Comparison of ENCODE assay signal across 20 mouse cellular contexts in the genomic region with DNA sequence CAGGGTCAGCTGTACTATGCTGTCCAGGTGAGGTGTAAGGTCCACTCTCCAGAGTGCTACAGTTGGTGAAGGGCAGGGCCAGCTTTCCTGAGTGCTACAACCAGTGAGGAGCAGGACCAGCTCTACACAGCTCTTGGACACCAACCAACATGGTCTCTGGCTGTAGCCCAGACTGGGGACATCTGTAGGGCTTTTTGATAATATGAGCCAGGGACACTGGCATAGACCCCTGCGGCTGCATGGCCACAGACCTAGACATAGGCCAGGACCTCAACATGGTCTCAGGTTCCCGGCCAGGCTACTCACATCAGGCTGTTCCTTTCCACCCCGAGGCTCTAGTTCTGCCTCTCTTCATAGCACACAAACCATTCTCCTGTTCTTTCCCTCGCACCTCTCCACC. TPM values are rescaled to one million over a fixed set of nuclear protein-coding genes. Genes with fewer than 3 reads are reported as not detected.
DNase-seq lines count a peak whose midpoint lies in the region; ATAC-seq and TF ChIP-seq lines count a peak whose summit lies in the region.
"Had no signal": no experiment of that assay in that cellular context is flagged by ENCODE, and none has a peak within 500 bp of the region (broad histone marks: within the 10 kb centered on the region; RNA-seq: fewer than 3 reads in every experiment).

No protein-coding gene starts in this region.

- no peak overlapping the region for H3K27ac ChIP-seq in gastrocnemius, adult 2 months
- H3K27ac ChIP-seq: embryonic facial prominence, embryonic 13.5 days; embryonic facial prominence, embryonic 15.5 days; forebrain, embryonic 13.5 days; forebrain, embryonic 15.5 days had no signal

- peak; percentile 53 to 62 for DNase-seq in cerebellum, postnatal 10 days
- DNase-seq in cerebellum, postnatal 25 days = no peak
- peak; percentile 48 for DNase-seq in gastrocnemius, adult 2 months
- no peak for DNase-seq in gastrocnemius, postnatal 36 days
- DNase-seq in left cerebral cortex, postnatal 4 days = peak; percentile 15
- no peak for DNase-seq in left cerebral cortex, adult 11 months (ENCODE audit: low spot score)
- DNase-seq: adrenal gland, adult 2 months; adrenal gland, postnatal 10 days; adrenal gland, postnatal 25 days; cerebellum, adult 11 months; cerebellum, adult 8-10 months; embryo, embryonic 11 days; forebrain, postnatal 0 days had no signal

- TF ChIP-seq CTCF in gastrocnemius, adult 2 months (IDR thresholded peaks at IDR 0.05) = no peak

- ATAC-seq in erythroid progenitor cell, adult 5-6 weeks (replicated peaks; ENCODE audit: low FRiP score, poor library complexity, severe bottlenecking) = peak; percentile 30; the same call in 1 of the 2 replicates
- ATAC-seq in monocyte, adult 5-6 weeks (replicated peaks; ENCODE audit: insufficient number of reproducible peaks, low FRiP score, low TSS enrichment, poor library complexity, severe bottlenecking) = no peak
- ATAC-seq: forebrain, embryonic 13.5 days; forebrain, embryonic 15.5 days; forebrain, postnatal 0 days had no signal

- intact Hi-C loops in gastrocnemius, adult 2 months (cut with DNase I) = loop anchor here (10.0 kb wide), 1 partner anchor 233 kb away; no protein-coding TSS in a partner anchor
- intact Hi-C loops in gastrocnemius, postnatal 36 days (cut with DNase I) = loop anchor here (5.0 kb wide), 1 partner anchor 226 kb away; no protein-coding TSS in a partner anchor
- intact Hi-C loops in left cerebral cortex, postnatal 4 days (cut with DNase I) = no loop called here

- H3K4me3 ChIP-seq in gastrocnemius, adult 2 months = no peak overlapping the region
- H3K4me3 ChIP-seq: embryonic facial prominence, embryonic 13.5 days; embryonic facial prominence, embryonic 15.5 days; erythroblast, embryonic 14.5 days; forebrain, embryonic 13.5 days; forebrain, embryonic 15.5 days had no signal

RNA-seq across cellular contexts. Expression of a gene that starts 17.6 kb away (rescaled TPM):
- 100 to 1,000 TPM; 141 to 172 TPM for total RNA-seq in gastrocnemius, adult 2 months (2021)
- 100 to 1,000 TPM; 112 to 143 TPM for total RNA-seq in gastrocnemius, postnatal 36 days (2021)
- 10 to 100 TPM; 35.4 to 39.8 TPM for total RNA-seq in left cerebral cortex, postnatal 4 days (2021)
- total RNA-seq in erythroid progenitor cell, adult 5-6 weeks (2015; ENCODE audit: low replicate concordance) = 651 and 669 TPM in 2 replicates
- total RNA-seq in erythroid progenitor cell, adult 5-6 weeks (2017; ENCODE audit: low replicate concordance) = 1,485 and 1,588 TPM in 2 replicates
- 0.76 to 1.3 TPM (median 0.85 TPM) in 3 replicates for total RNA-seq in monocyte, adult 5-6 weeks (2017)

RNA-seq across cellular contexts. Expression of a gene that starts 37.4 kb away (rescaled TPM):
- total RNA-seq in gastrocnemius, adult 2 months (2021) = 10 to 100 TPM; 53.8 to 69.8 TPM
- total RNA-seq in gastrocnemius, postnatal 36 days (2021) = 10 to 100 TPM; 59.7 to 59.8 TPM
- 10 to 100 TPM; 35.2 to 42.6 TPM for total RNA-seq in left cerebral cortex, postnatal 4 days (2021)
- 28.5 and 66.0 TPM in 2 replicates for total RNA-seq in erythroid progenitor cell, adult 5-6 weeks (2015; ENCODE audit: low replicate concordance)
- total RNA-seq in erythroid progenitor cell, adult 5-6 weeks (2017; ENCODE audit: low replicate concordance) = 24.4 and 42.7 TPM in 2 replicates
- 42.5 to 61.0 TPM (median 52.8 TPM) in 3 replicates for total RNA-seq in monocyte, adult 5-6 weeks (2017)

RNA-seq across cellular contexts. Expression of a gene that starts 37.4 kb away (rescaled TPM):
- 10 to 100 TPM; 11.2 to 13.3 TPM for total RNA-seq in gastrocnemius, adult 2 months (2021)
- 10 to 100 TPM; 12.2 to 16.1 TPM for total RNA-seq in gastrocnemius, postnatal 36 days (2021)
- 10 to 100 TPM; 30.6 to 33.0 TPM for total RNA-seq in left cerebral cortex, postnatal 4 days (2021)
- 51.9 and 77.1 TPM in 2 replicates for total RNA-seq in erythroid progenitor cell, adult 5-6 weeks (2015; ENCODE audit: low replicate concordance)
- 21.3 and 47.2 TPM in 2 replicates for total RNA-seq in erythroid progenitor cell, adult 5-6 weeks (2017; ENCODE audit: low replicate concordance)
- 1.4 to 8.8 TPM (median 6.4 TPM) in 3 replicates for total RNA-seq in monocyte, adult 5-6 weeks (2017)

Comparison
In these comparisons a context has a peak if more than half of its experiments do, and no peak if none do; other contexts are left out.
1. DNase-seq: peak in cerebellum, postnatal 10 days (2 of 2), gastrocnemius, adult 2 months (single experiment) and left cerebral cortex, postnatal 4 days (single experiment); none in cerebellum, postnatal 25 days (0 of 2), gastrocnemius, postnatal 36 days (0 of 2) and left cerebral cortex, adult 11 months (single experiment).
2. RNA of a gene that starts 17.6 kb away (total RNA-seq): 651 to 1,588 TPM in erythroid progenitor cell, adult 5-6 weeks, 141 to 172 TPM in gastrocnemius, adult 2 months, 112 to 143 TPM in gastrocnemius, postnatal 36 days and 35.4 to 39.8 TPM in left cerebral cortex, postnatal 4 days; 0.76 to 1.3 TPM in monocyte, adult 5-6 weeks; every median in the first group is over 10 times any median in the second.